Mouse (Mus musculus) myocyte (in vitro differentiated cells): ENCODE results near the gene Cyp4x1.

Experiments
- E2F4 ChIP-seq: IDR thresholded peaks from one replicate; pipeline ENCODE4 v1.6.1; 2011; ENCODE audit warnings: mild to moderate bottlenecking, control low read depth, moderate library complexity; ENCODE audit not compliant: insufficient read depth
- MAX ChIP-seq: IDR thresholded peaks from one replicate; pipeline ENCODE4 v1.6.1; 2011; ENCODE audit warnings: low read depth, mild to moderate bottlenecking, control low read depth
- MYOD1 ChIP-seq, 3 experiments: IDR thresholded peaks; one replicate each; pipeline ENCODE4 v1.6.1; 2011; ENCODE audit warnings: control low read depth in 2 of 3, low read depth in 2 of 3, mild to moderate bottlenecking in 2 of 3, moderate library complexity in 1 of 3; ENCODE audit not compliant: insufficient read length in 2 of 3, control insufficient read depth in 1 of 3
- MYOG ChIP-seq, 3 experiments: IDR thresholded peaks; one replicate each; pipeline ENCODE4 v1.6.1; 2011; ENCODE audit warnings: control low read depth in 2 of 3, low read depth in 2 of 3, mild to moderate bottlenecking in 2 of 3; ENCODE audit not compliant: insufficient read length in 2 of 3, control insufficient read depth in 1 of 3, insufficient read depth in 1 of 3
- POLR2A ChIP-seq: IDR thresholded peaks from one replicate; pipeline ENCODE4 v1.6.1; 2011; ENCODE audit warnings: low read depth, mild to moderate bottlenecking, control low read depth, moderate library complexity; ENCODE audit not compliant: insufficient read length
- POLR2AphosphoS2 ChIP-seq: IDR thresholded peaks from one replicate; pipeline ENCODE4 v1.6.1; 2011; ENCODE audit warnings: low read depth, control low read depth; ENCODE audit not compliant: insufficient read length
- REST ChIP-seq: IDR thresholded peaks from one replicate; pipeline ENCODE4 v1.6.1; 2011; ENCODE audit warnings: mild to moderate bottlenecking, control low read depth, moderate library complexity; ENCODE audit not compliant: insufficient read depth, insufficient read length
- TCF12 ChIP-seq: IDR thresholded peaks from one replicate; pipeline ENCODE4 v1.6.1; 2011; ENCODE audit warnings: mild to moderate bottlenecking, control low read depth; ENCODE audit not compliant: poor library complexity, insufficient read depth, severe bottlenecking
- TCF3 ChIP-seq: IDR thresholded peaks from one replicate; pipeline ENCODE4 v1.6.1; 2011; ENCODE audit warnings: low read depth, control low read depth; ENCODE audit not compliant: insufficient read length
- USF1 ChIP-seq: IDR thresholded peaks from one replicate; pipeline ENCODE4 v1.6.1; 2011; ENCODE audit warnings: low read depth, mild to moderate bottlenecking, control low read depth, moderate library complexity

- TF ChIP-seq POLR2A (no peak), USF1 (no peak), E2F4 (no peak), TCF12 (no peak), MAX (no peak), MYOG (IDR thresholded peaks at IDR 0.05; ENCODE audit: control insufficient read depth in 1 of 3, insufficient read depth in 1 of 3, insufficient read length in 2 of 3, low read depth in 2 of 3) (no peak), TCF3 (no peak), POLR2AphosphoS2 (no peak), REST (no peak), MYOD1 (IDR thresholded peaks at IDR 0.05; ENCODE audit: control insufficient read depth in 1 of 3, insufficient read length in 2 of 3, low read depth in 2 of 3) (no peak)
These were observed 47.8 kb downstream of the Cyp4x1 start for GRCm38 (mm10) chr4:115086257-115086656.
